Mouse (Mus musculus) stomach, embryonic 16.5 days (tissue): Measurements from ENCODE around the gene Gm28043. TPM values are rescaled to one million over a fixed set of nuclear protein-coding genes. Genes with fewer than 3 reads are reported as not detected.
A peak's percentile ranks its signal among the peaks of the same experiment; 100 is the strongest.

Source experiments
- ATAC-seq: fragments of 200-750 bp; cut with Nextera tagmentation; 2 replicates; pipeline ENCODE4 v1.8.0; 2017; ENCODE audit warnings: moderate number of reproducible peaks, moderate TSS enrichment; ENCODE audit not compliant: insufficient read depth, low FRiP score
- H3K27ac ChIP-seq: fragments of 300-500 bp; sonication (generic); 2 replicates; pipeline ENCODE4 v1.5.1; 2014; ENCODE audit warnings: low read length
- H3K27me3 ChIP-seq: fragments of 300-500 bp; sonication (generic); 2 replicates; pipeline ENCODE4 v1.6.1; 2014; ENCODE audit warnings: low read length, control low read depth, mixed read lengths; ENCODE audit not compliant: control insufficient read depth, insufficient read depth
- H3K36me3 ChIP-seq: fragments of 300-500 bp; sonication (generic); 2 replicates; pipeline ENCODE4 v1.6.1; 2014; ENCODE audit warnings: low read length; ENCODE audit not compliant: control insufficient read depth, insufficient read depth
- H3K4me1 ChIP-seq: fragments of 300-500 bp; sonication (generic); 2 replicates; pipeline ENCODE4 v1.6.1; 2014; ENCODE audit warnings: low read length, control low read depth, mixed read lengths; ENCODE audit not compliant: control insufficient read depth, insufficient read depth
- H3K4me2 ChIP-seq: fragments of 300-500 bp; sonication (generic); 2 replicates; pipeline ENCODE4 v1.6.1; 2014; ENCODE audit warnings: low read depth, low read length, mixed read lengths
- H3K4me3 ChIP-seq: fragments of 300-500 bp; sonication (generic); replicated peaks from 2 replicates; pipeline ENCODE4 v1.5.1; 2014; ENCODE audit warnings: mild to moderate bottlenecking, low read length
- H3K9ac ChIP-seq: fragments of 300-500 bp; sonication (generic); 2 replicates; pipeline ENCODE4 v1.6.1; 2014; ENCODE audit warnings: low read length
- H3K9me3 ChIP-seq: fragments of 300-500 bp; sonication (generic); replicated peaks from 2 replicates; pipeline ENCODE4 v1.6.1; 2016; ENCODE audit warnings: low read length, control low read depth; ENCODE audit not compliant: control insufficient read depth
- WGBS: fragments of 180-500 bp; shearing (Covaris S2); extraction: QIAGEN DNeasy Blood & Tissue Kit; methylation state at CpG from one replicate; pipeline ENCODE4 v1.1.7; 2014; 5-methylcytosine and 5-hydroxymethylcytosine counted together
- polyA plus RNA-seq: library from polyadenylated mRNA; unstranded; fragments of >200 nt; fragmentation: Nextera tagmentation; extraction: Ambion mirVana; gene quantifications from 2 replicates; pipeline ENCODE4 v1.2.1, GENCODE M21; 2015

Gm28043 gene
- polyA plus RNA-seq, 1 experiment from 2014 or later = 3.1 TPM

DNA sequence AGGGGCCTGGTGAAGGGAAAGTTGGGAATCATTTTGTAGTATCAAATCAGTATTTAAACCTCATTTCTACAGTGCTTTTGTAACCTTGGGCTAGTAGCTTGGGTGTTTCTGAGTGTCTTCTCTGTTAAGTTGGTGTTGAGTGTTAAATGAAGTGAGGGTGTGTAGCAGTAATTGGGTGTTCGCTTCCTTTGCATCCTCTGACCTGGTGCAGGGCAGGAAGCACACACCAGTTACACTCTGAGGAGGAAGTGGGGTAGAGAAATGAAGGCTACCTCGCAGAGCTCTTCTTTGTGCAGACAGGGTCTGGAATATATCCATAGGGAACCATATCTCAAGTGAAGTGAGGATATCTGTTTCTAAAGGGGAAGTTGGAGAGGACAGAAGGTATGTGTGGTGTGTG is 66.2 kb downstream of the Gm28043 start:
- no peak overlapping the region for H3K9ac ChIP-seq
- H3K4me3 ChIP-seq = no peak overlapping the region
- no peak for ATAC-seq
- H3K9me3 ChIP-seq = no peaks in the 10 kb centered on the region
- no peak overlapping the region for H3K4me2 ChIP-seq
- no peaks in the 10 kb centered on the region for H3K27me3 ChIP-seq
- peaks cover 20% of the 10 kb centered on the region for H3K4me1 ChIP-seq
- WGBS = 82% methylated on average over 2 of the region's 2 CpGs
- H3K27ac ChIP-seq = peak overlapping the region; percentile 63; the same call in 1 of the 2 replicates
- H3K36me3 ChIP-seq = peaks cover 13% of the 10 kb centered on the region; the same call in 1 of the 2 replicates

DNA sequence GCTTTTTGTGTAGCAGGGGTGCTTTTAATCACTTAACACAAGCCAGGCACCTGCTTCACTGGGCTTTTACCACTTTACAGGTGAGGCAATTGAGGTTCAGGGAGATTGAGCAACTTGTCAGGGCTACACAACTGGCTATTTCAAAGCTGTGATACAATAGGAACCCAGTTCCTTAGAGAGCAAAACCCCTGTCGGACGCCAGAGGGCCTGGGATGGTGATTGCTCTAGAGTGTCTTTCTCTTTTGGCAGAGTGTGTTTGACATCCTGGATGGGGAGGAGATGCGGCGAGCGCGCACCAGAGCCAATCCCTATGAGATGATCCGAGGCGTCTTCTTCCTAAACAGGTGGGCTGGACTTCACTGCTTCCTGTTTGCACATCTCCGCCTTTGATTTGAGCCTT is 67.0 kb downstream of the Gm28043 start:
- H3K27me3 ChIP-seq = no peaks in the 10 kb centered on the region
- 91% methylated on average over 9 of the region's 9 CpGs for WGBS
- no peak overlapping the region for H3K27ac ChIP-seq
- H3K9ac ChIP-seq = no peak overlapping the region
- H3K4me1 ChIP-seq = peaks cover 20% of the 10 kb centered on the region
- H3K4me2 ChIP-seq = no peak overlapping the region
- no peaks in the 10 kb centered on the region for H3K9me3 ChIP-seq
- no peak for ATAC-seq
- H3K4me3 ChIP-seq = no peak overlapping the region
- peaks cover 11% of the 10 kb centered on the region; the same call in 1 of the 2 replicates for H3K36me3 ChIP-seq

- Histone ChIP-seq H3K9ac (no peak overlapping the region), H3K36me3 (peaks cover 11% of the 10 kb centered on the region; the same call in 1 of the 2 replicates), H3K9me3 (no peaks in the 10 kb centered on the region), H3K27ac (no peak overlapping the region), H3K27me3 (no peaks in the 10 kb centered on the region), H3K4me1 (peaks cover 20% of the 10 kb centered on the region), H3K4me3 (no peak overlapping the region), H3K4me2 (no peak overlapping the region)
- 86% methylated on average over 7 of the region's 7 CpGs for WGBS
- ATAC-seq = no peak
These were observed 67.6 kb downstream of the Gm28043 start for GRCm38 (mm10) chr17:29682261-29682660.

DNA sequence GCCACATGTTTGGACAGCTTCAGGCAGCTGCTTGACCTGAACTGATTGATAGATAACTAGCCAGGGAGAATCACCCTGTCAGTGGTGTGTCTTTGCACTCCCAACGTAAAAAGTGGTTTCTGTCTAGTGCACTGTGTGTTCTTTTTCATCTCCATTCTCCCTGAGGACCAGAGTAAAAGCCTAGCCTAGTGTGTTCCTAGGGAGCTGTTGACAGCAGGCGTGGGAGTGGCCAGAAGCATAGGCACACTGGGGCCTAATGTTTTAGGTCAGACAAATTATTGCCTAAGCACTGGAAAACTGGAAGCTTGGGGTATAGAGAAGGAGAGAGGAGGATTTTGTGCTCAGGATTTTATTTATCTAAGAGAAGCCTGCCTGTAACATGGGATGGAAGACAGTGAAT is 68.5 kb downstream of the Gm28043 start:
- Histone ChIP-seq H3K27ac (peak overlapping the region; percentile 37; the same call in 1 of the 2 replicates), H3K36me3 (peaks cover 4% of the 10 kb centered on the region; the same call in 1 of the 2 replicates), H3K27me3 (no peaks in the 10 kb centered on the region), H3K9me3 (no peaks in the 10 kb centered on the region), H3K4me3 (no peak overlapping the region), H3K4me1 (peaks cover 20% of the 10 kb centered on the region), H3K4me2 (no peak overlapping the region), H3K9ac (no peak overlapping the region)
- WGBS = 62% methylated on average over 2 of the region's 2 CpGs
- ATAC-seq = no peak

DNA sequence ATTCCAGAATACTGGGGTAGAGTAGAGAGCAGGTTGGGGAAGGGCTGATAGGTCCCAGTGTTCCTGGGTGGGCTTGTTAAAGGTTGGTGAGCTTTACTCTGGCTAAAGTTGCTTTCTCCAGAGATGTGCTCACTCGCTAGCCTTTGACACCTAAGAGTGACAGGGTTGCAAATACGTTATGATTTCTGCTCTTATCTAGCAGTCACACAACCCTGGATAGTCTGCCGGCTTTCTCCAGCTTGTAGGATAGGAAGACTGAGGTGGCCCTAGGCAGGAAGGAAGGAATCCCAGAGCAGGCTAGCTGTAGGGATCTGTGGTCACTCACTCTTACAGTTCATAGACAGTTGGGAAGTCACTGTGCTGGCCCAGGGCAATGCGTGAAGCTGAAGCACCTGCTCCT is 69.6 kb downstream of the Gm28043 start:
- no peak for ATAC-seq
- H3K36me3 ChIP-seq = peaks cover 8% of the 10 kb centered on the region; the same call in 1 of the 2 replicates
- H3K27me3 ChIP-seq = no peaks in the 10 kb centered on the region

GRCm38 (mm10) chr17:29686771-29687170 is 72.1 kb downstream of the Gm28043 start:
- Histone ChIP-seq H3K27ac (no peak overlapping the region), H3K27me3 (no peaks in the 10 kb centered on the region), H3K9me3 (no peaks in the 10 kb centered on the region), H3K4me3 (no peak overlapping the region), H3K4me1 (no peaks in the 10 kb centered on the region), H3K36me3 (peaks cover 11% of the 10 kb centered on the region; the same call in 1 of the 2 replicates), H3K9ac (no peak overlapping the region), H3K4me2 (no peak overlapping the region)
- no peak for ATAC-seq
- WGBS = 93% methylated on average over 5 of the region's 5 CpGs

More for the DNA sequence above, 69.6 kb downstream of the Gm28043 start:
- Histone ChIP-seq H3K9me3 (no peaks in the 10 kb centered on the region), H3K4me1 (peaks cover 16% of the 10 kb centered on the region), H3K27ac (no peak overlapping the region), H3K4me3 (no peak overlapping the region), H3K4me2 (no peak overlapping the region), H3K9ac (no peak overlapping the region)
- 84% methylated on average over 4 of the region's 4 CpGs for WGBS

DNA sequence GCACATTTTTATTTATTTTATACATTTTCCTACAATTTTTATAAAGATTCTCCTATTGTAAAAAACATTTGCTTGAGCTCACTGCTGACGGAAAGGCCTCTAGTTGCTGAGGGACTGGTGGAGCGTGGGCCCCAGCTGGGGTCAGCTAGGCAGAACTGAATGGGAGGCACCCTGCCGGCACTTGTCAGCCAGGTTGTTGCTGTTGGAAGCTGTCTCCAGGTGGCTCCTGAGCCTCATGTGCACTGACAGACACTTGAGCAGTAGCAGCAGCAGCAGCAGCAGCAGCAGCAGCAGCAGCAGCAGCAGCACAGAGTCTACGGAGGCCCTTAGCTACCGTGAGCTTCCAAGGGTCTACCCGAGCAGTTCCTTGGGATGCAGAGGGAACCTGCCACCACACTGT is 72.7 kb downstream of the Gm28043 start:
- H3K27me3 ChIP-seq = no peaks in the 10 kb centered on the region
- peaks cover 9% of the 10 kb centered on the region; the same call in 1 of the 2 replicates for H3K36me3 ChIP-seq
- no peak overlapping the region for H3K9ac ChIP-seq
- no peaks in the 10 kb centered on the region for H3K9me3 ChIP-seq
- no peak overlapping the region for H3K27ac ChIP-seq
- ATAC-seq = no peak
- H3K4me2 ChIP-seq = no peak overlapping the region
- WGBS = 90% methylated on average over 6 of the region's 6 CpGs
- no peaks in the 10 kb centered on the region for H3K4me1 ChIP-seq
- no peak overlapping the region for H3K4me3 ChIP-seq

- WGBS = 92% methylated on average over 10 of the region's 10 CpGs
- Histone ChIP-seq H3K4me1 (no peaks in the 10 kb centered on the region), H3K27me3 (no peaks in the 10 kb centered on the region), H3K27ac (no peak overlapping the region), H3K36me3 (peaks cover 9% of the 10 kb centered on the region; the same call in 1 of the 2 replicates), H3K9ac (no peak overlapping the region), H3K4me3 (no peak overlapping the region), H3K4me2 (no peak overlapping the region), H3K9me3 (no peaks in the 10 kb centered on the region)
- no peak for ATAC-seq
These were observed 73.9 kb downstream of the Gm28043 start for GRCm38 (mm10) chr17:29688610-29689009.

- no peaks in the 10 kb centered on the region for H3K4me1 ChIP-seq
- no peak overlapping the region for H3K4me3 ChIP-seq
- 80% methylated on average over 6 of the region's 6 CpGs for WGBS
- H3K27me3 ChIP-seq = no peaks in the 10 kb centered on the region
- no peak overlapping the region for H3K27ac ChIP-seq
- H3K9ac ChIP-seq = no peak overlapping the region
- ATAC-seq = no peak
- H3K36me3 ChIP-seq = peaks cover 11% of the 10 kb centered on the region; the same call in 1 of the 2 replicates
- H3K4me2 ChIP-seq = no peak overlapping the region
- no peaks in the 10 kb centered on the region for H3K9me3 ChIP-seq
These were observed 75.6 kb downstream of the Gm28043 start for GRCm38 (mm10) chr17:29690257-29690656.
